Mouse (Mus musculus): ENCODE results near the gene Lifr.

- no peak for TF ChIP-seq POLR2A (IDR thresholded peaks at IDR 0.05; ENCODE audit: extremely low read depth, insufficient read depth, low read length)
- no peak for TF ChIP-seq CTCF (IDR thresholded peaks at IDR 0.05; ENCODE audit: low read depth, low read length)
Observed at GRCm38 (mm10) chr15:7047931-7048330, 42.5 kb upstream of the Lifr start.
